Mouse (Mus musculus) bone marrow, adult 2 months (tissue): Measurements from ENCODE around the gene Cdk14. TPM values are rescaled to one million over a fixed set of nuclear protein-coding genes. Genes with fewer than 3 reads are reported as not detected.
A peak's percentile ranks its signal among the peaks of the same experiment; 100 is the strongest.

Experiments used
- H3K27ac ChIP-seq: fragments of 200-500 bp; 2 replicates; pipeline ENCODE4 v1.5.1; 2012; ENCODE audit warnings: low read depth, mild to moderate bottlenecking, control low read depth, inconsistent platforms, low read length; ENCODE audit not compliant: control insufficient read depth, poor library complexity, insufficient read depth
- H3K4me1 ChIP-seq: fragments of 200-500 bp; 2 replicates; pipeline ENCODE4 v1.6.1; 2011; ENCODE audit warnings: low read length; ENCODE audit not compliant: control insufficient read depth, insufficient read depth
- H3K4me3 ChIP-seq: fragments of 200-500 bp; replicated peaks from 2 replicates; pipeline ENCODE3; 2011; ENCODE audit warnings: mild to moderate bottlenecking, low read depth, low read length, control low read depth; ENCODE audit not compliant: control insufficient read depth
- CTCF ChIP-seq: fragments of 200-500 bp; IDR thresholded peaks from 2 replicates; pipeline ENCODE4 v1.5.1; 2011; ENCODE audit warnings: low read length, control low read depth; ENCODE audit not compliant: control insufficient read depth, insufficient read depth
- POLR2A ChIP-seq: fragments of 200-500 bp; IDR thresholded peaks from 2 replicates; pipeline ENCODE4 v1.6.1; 2011; ENCODE audit warnings: low read depth, mild to moderate bottlenecking, control low read depth, low read length, borderline replicate concordance; ENCODE audit not compliant: control insufficient read depth
- WGBS: fragments of 180-500 bp; shearing (Covaris S2); methylation state at CpG from one replicate; pipeline ENCODE4 v1.1.7; 2018; 5-methylcytosine and 5-hydroxymethylcytosine counted together
- polyA plus RNA-seq: library from polyadenylated mRNA; stranded (reverse); fragments of >200 nt; gene quantifications from 2 replicates; pipeline ENCODE4 v1.2.4, GENCODE M21; 2011; ENCODE audit warnings: low replicate concordance; ENCODE audit not compliant: missing spikeins, insufficient read depth, insufficient read length

The Cdk14 gene
- polyA plus RNA-seq, 1 experiment = 1.0 TPM

DNA sequence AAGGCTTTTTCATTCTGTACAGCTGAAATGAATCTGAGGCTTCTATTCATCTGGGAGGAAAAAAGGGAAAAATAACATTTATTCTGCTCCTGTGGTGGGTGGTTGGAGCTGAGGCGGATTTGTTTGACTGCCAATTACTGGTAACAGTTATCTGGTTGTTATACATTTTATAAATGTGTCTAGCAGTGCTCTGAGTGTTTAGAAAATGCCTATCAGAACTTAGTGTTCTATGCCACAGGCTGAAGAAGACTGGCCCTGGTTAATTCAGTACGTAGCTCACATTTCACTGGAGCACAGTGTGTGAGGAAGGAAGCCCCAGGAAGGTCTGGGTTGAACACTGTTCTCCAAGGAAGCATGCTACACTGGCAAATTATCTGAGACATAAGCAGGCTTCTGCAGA, 429.1 kb downstream of the Cdk14 start:
- TF ChIP-seq CTCF = no peak
- TF ChIP-seq POLR2A = no peak
- Histone ChIP-seq H3K27ac (no peak overlapping the region), H3K4me3 (no peak overlapping the region), H3K4me1 (no peaks in the 10 kb centered on the region)
- 76% methylated on average over 2 of the region's 2 CpGs for WGBS

DNA sequence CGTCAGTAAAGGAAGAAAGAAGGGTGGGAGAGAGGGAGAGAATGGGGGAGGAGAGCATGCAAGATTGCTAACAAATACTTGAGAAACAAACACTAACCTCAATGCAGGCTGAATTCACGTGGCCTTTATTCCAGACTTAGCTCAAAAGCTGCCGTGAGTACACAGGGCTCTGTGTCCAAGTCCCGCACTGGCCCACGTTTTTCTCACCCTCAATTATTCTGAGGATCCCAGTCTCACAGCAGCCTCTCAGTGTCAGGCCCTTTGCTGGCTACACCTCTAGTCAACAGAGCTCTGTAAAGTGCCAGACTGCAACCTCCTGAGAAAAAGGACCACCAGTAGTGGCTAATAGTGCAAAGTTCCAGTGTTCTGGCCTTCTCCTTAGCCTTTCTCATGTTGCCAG, 429.9 kb downstream of the Cdk14 start:
- TF ChIP-seq CTCF = no peak
- WGBS = 84% methylated on average over 5 of the region's 5 CpGs
- Histone ChIP-seq H3K4me1 (no peaks in the 10 kb centered on the region), H3K4me3 (no peak overlapping the region), H3K27ac (no peak overlapping the region)

DNA sequence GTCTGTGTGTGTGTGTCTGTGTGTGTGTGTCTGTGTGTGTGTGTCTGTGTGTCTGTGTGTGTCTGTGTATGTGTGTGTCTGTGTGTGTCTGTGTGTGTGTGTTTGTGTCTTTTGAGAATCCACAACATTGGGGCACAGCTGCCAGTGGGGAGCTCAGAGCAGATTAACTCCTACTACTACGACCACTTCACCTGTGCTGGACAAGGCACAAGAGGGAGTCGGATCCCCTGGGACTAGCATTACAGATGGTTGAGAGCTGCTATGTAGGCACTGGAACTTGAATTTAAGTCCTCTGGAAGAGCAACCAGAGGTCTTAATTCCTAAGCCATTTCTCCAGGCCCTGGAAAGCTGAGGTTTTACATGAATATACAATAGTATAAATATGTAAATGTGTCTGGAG, 433.9 kb downstream of the Cdk14 start:
- Histone ChIP-seq H3K4me1 (no peaks in the 10 kb centered on the region), H3K27ac (no peak overlapping the region)
- WGBS = 79% methylated on average over 2 of the region's 2 CpGs

DNA sequence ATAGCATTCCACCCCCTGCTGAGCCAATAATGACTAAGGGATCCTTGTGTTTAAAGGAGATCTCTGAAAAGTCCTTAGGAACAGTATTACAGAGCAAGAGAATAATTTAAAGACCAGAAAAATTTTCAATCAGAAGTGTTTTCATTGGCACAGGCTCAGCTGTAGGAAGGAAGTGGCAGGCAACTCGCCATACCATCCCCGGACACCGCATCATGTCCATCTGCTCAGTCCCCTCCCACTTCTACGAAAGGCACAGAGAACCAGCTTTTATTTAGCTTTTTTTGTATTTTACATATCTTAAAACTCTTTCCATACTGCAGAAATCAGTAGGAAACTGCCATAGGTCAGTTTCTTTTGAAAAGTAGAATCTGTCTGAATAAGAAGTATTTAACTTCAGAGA, 440.6 kb downstream of the Cdk14 start:
- H3K27ac ChIP-seq = no peak overlapping the region
- TF ChIP-seq POLR2A (no peak), CTCF (no peak)
- H3K4me1 ChIP-seq = no peaks in the 10 kb centered on the region
- 72% methylated on average over 4 of the region's 4 CpGs for WGBS
- H3K4me3 ChIP-seq = no peak overlapping the region

More for the DNA sequence above, 433.9 kb downstream of the Cdk14 start:
- TF ChIP-seq CTCF = no peak
- no peak for TF ChIP-seq POLR2A
- no peak overlapping the region for H3K4me3 ChIP-seq

DNA sequence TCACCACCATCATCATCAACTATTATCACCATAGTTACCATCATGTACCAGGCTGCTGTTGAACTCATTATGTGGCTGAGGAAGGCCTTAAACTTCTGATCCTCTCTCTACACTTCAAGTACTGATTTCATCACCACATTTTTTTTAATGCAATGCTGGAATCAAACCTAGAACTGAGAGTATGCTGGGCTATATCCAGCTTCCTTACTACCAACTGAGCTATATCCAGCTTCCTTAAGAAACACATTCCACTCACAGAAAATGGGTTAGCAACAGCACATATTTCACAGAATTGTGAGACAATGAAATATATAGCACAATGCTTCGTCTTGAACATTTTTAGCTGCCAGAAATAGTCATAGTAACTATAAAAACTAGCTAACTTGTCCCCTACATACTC, 446.7 kb downstream of the Cdk14 start:
- Histone ChIP-seq H3K4me3 (no peak overlapping the region), H3K27ac (no peak overlapping the region), H3K4me1 (no peaks in the 10 kb centered on the region)
- no peak for TF ChIP-seq CTCF
- no peak for TF ChIP-seq POLR2A
- WGBS = 62% methylated on average over 1 of the region's 1 CpGs

DNA sequence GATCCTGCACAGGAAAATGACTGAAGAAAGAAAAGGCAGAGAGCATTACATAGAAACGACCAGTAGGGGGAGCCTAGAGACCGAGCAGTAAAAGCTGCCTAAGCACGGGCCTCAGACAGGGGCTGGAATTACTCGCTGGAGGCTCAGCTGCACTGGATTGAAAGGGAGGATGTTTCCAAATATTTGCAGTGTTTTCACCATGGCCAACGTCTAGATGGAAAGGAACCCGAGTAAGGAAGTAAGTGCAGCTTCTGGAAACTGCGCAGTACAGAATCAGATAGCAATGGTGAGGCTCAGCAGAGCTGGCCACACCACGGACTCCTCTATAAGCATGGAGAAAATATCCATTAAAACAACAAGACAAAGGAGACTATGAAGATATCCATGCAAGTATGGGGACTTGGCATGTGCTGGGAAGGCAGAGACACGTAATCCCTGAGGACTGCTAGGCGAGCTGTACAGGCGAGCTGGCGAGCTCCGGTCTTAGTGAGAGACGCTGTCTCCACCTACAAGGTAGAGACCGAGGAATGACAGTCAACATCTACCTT, 458.0 kb downstream of the Cdk14 start:
- no peaks in the 10 kb centered on the region for H3K4me1 ChIP-seq
- H3K4me3 ChIP-seq = no peak overlapping the region
- H3K27ac ChIP-seq = no peak overlapping the region
- TF ChIP-seq POLR2A = no peak
- TF ChIP-seq CTCF = peak; percentile 59
- 55% methylated on average over 15 of the region's 15 CpGs for WGBS

DNA sequence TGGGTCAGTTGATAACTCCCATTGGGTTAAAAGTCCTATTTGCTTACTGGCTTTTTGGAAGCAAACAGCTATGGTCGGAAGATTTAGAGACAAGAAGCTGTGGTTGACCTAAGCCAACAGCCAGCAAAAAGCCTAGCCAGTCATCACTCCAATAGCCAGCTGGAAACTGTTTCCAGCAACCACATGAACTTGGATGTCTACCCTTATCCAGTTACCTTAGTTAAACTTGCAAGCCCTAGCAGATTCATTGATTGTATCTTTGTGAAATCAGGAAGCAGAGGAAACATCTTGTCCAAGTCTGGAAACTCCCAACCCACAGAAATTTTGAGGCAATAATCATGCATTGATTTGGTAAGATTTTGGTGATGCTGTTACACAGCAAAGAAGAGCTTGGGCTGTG, 458.5 kb downstream of the Cdk14 start:
- no peak for TF ChIP-seq POLR2A
- TF ChIP-seq CTCF = no peak
- WGBS = 78% methylated on average over 1 of the region's 1 CpGs
- H3K27ac ChIP-seq = no peak overlapping the region

DNA sequence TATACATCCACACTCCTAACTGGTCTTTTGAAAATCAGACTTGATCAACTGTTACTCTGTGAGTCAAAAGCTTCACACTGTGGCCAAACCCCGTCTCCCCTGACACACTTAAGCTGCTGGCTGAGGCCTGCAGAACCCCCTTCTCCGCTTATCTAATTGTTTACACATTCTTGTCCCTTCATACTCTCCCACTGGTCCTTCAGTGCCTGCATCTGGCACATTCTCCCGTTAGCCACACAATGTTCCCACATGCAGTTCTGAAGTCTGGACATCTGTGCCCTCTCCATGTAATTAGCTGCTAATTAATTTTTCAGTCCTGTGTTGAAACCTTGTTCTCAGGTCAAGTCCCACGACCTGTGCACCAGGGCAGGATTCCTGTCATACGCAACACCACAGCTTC, 460.7 kb downstream of the Cdk14 start:
- Histone ChIP-seq H3K4me3 (no peak overlapping the region), H3K27ac (no peak overlapping the region), H3K4me1 (no peaks in the 10 kb centered on the region)
- TF ChIP-seq POLR2A = no peak
- no peak for TF ChIP-seq CTCF
- WGBS = 75% methylated on average over 5 of the region's 5 CpGs

More for the DNA sequence above, 458.5 kb downstream of the Cdk14 start:
- Histone ChIP-seq H3K4me3 (no peak overlapping the region), H3K4me1 (no peaks in the 10 kb centered on the region)

DNA sequence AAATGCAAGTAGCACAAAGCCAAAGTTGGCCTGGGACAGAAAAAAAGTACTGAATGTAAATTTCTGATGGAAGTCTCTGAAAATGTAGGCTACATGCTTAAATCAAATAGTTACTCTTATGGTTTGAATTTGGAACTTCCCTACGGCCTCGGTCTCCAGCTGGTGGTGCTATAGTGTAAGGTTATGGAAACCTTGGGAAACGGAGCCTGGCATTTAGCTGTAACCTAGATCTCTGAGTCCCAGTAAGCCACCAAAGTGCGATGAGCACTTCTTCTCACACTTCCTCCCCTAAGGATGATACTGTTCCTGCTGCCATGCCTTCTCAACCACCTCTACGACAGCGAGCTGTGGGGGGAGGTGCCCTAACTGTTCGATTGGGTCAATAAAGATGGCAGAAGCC, 464.1 kb downstream of the Cdk14 start:
- Histone ChIP-seq H3K4me1 (no peaks in the 10 kb centered on the region), H3K27ac (no peak overlapping the region), H3K4me3 (no peak overlapping the region)
- TF ChIP-seq POLR2A (no peak), CTCF (no peak)
- WGBS = 78% methylated on average over 7 of the region's 7 CpGs
